In genomic region chr6:114915915-114916714, GRCm38 (mm10) we compare ENCODE assay signal across 9 mouse cellular contexts. TPM values are rescaled to one million over a fixed set of nuclear protein-coding genes. Genes with fewer than 3 reads are reported as not detected.
DNase-seq lines count a peak whose midpoint lies in the region.
"Had no signal": no experiment of that assay in that cellular context is flagged by ENCODE, and none has a peak within 500 bp of the region (broad histone marks: within the 10 kb centered on the region; RNA-seq: fewer than 3 reads in every experiment).

No protein-coding gene starts in this region.

- peaks cover 89% of the 10 kb centered on the region for H3K4me1 ChIP-seq in hindbrain, embryonic 10.5 days (replicated peaks)
- H3K4me1 ChIP-seq in megakaryocyte, embryonic 14.5 days = peaks cover 86% of the 10 kb centered on the region

- peak; percentile 73 for DNase-seq in embryo, embryonic 10.5 days (ENCODE audit: low spot score)
- DNase-seq in embryo, embryonic 9.5 days (ENCODE audit: extremely low spot score) = no peak
- peak; percentile 53 for DNase-seq in adipocyte (ENCODE audit: low spot score)
- DNase-seq in hindbrain, embryonic 10.5 days (ENCODE audit: low spot score) = no peak
- DNase-seq in cerebellum, postnatal 25 days = no peak
- DNase-seq in natural killer cell, adult 2 months (ENCODE audit: low spot score in 2 of 2) = no peak
- no peak for DNase-seq in spleen, adult 18-20 months

- peak overlapping the region; percentile 38 for H3K4me3 ChIP-seq in hindbrain, embryonic 10.5 days
- H3K4me3 ChIP-seq in megakaryocyte, embryonic 14.5 days (replicated peaks) = peak overlapping the region; percentile 95
- H3K4me3 ChIP-seq: erythroblast, embryonic 14.5 days had no signal

- no peaks in the 10 kb centered on the region for H3K27me3 ChIP-seq in hindbrain, embryonic 10.5 days (ENCODE audit: insufficient read depth, poor library complexity, severe bottlenecking)
- H3K27me3 ChIP-seq in megakaryocyte, embryonic 14.5 days (replicated peaks) = no peaks in the 10 kb centered on the region

- peaks cover 17% of the 10 kb centered on the region; the same call in 1 of the 2 replicates for H3K36me3 ChIP-seq in hindbrain, embryonic 10.5 days
- peaks cover 46% of the 10 kb centered on the region for H3K36me3 ChIP-seq in megakaryocyte, embryonic 14.5 days (replicated peaks; ENCODE audit: low read length)

- H3K9me3 ChIP-seq in hindbrain, embryonic 10.5 days = no peaks in the 10 kb centered on the region
- no peaks in the 10 kb centered on the region for H3K9me3 ChIP-seq in megakaryocyte, embryonic 14.5 days

- 42% methylated on average over 19 of the region's 19 CpGs for WGBS in hindbrain, embryonic 10.5 days

- peak overlapping the region; percentile 80 for H3K27ac ChIP-seq in hindbrain, embryonic 10.5 days

RNA-seq across cellular contexts. Expression of gene Vgll4, which starts 53.7 kb away (rescaled TPM):
- polyA plus RNA-seq in hindbrain, embryonic 10.5 days (2016; fragmentation: Nextera tagmentation; extraction: Ambion mirVana) = 73.3 and 86.6 TPM in 2 replicates
- 30.5 and 59.7 TPM in 2 replicates for polyA plus RNA-seq in megakaryocyte, embryonic 14.5 days (2012; ENCODE audit: insufficient read depth, low replicate concordance)

Comparison
In these comparisons a context has a peak if more than half of its experiments do, and no peak if none do; other contexts are left out.
1. DNase-seq: peak in embryo, embryonic 10.5 days (single experiment) and adipocyte (single experiment); none in embryo, embryonic 9.5 days (single experiment), hindbrain, embryonic 10.5 days (single experiment), cerebellum, postnatal 25 days (0 of 2), natural killer cell, adult 2 months (0 of 2) and spleen, adult 18-20 months (0 of 2).